Mouse (Mus musculus) adrenal gland, adult 2 months (tissue): ENCODE data around the gene Slc29a1. TPM values are rescaled to one million over a fixed set of nuclear protein-coding genes. Genes with fewer than 3 reads are reported as not detected.
A peak's percentile ranks its signal among the peaks of the same experiment; 100 is the strongest.

Experiments
- DNase-seq: peaks from one replicate; pipeline ENCODE4 v3.0.0; 2021
- polyA plus RNA-seq: library from polyadenylated mRNA; depleted of rRNA; stranded (reverse); fragments of >200 nt; gene quantifications from 2 replicates; pipeline ENCODE4 v1.2.3, GENCODE M21; 2012
- total RNA-seq, 2 experiments: library from RNA; stranded (reverse); gene quantifications; 2 replicates each; pipeline ENCODE4 v1.2.3; 2021

The Slc29a1 gene
- total and polyA plus RNA-seq, 3 experiments: 104 to 410 (median 197) TPM

GRCm38 (mm10) chr17:45612008-45612407, 12.6 kb upstream of the Slc29a1 start:
- no peak for DNase-seq

- DNase-seq: peak; percentile 55
These were observed 10.9 kb upstream of the Slc29a1 start for GRCm38 (mm10) chr17:45610144-45610866.

DNA sequence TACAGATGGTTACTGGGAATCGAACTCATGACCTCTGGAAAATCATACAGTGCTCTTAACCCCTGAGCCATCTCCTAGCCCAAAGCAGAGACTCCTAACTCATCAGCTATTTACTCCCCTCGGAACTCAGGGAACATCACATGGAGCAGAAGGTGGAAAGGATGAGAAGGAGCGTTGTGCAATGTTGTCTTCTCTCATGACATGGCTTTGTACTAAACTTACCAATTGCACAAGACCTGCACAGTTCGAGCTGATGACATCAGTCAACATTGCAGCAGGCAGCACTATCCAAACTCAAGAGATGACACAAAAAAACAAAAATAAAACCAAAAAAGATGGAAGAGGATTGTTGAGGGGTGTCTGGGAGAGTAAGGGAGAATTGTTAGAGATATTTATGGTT, 9.0 kb upstream of the Slc29a1 start:
- no peak for DNase-seq

DNA sequence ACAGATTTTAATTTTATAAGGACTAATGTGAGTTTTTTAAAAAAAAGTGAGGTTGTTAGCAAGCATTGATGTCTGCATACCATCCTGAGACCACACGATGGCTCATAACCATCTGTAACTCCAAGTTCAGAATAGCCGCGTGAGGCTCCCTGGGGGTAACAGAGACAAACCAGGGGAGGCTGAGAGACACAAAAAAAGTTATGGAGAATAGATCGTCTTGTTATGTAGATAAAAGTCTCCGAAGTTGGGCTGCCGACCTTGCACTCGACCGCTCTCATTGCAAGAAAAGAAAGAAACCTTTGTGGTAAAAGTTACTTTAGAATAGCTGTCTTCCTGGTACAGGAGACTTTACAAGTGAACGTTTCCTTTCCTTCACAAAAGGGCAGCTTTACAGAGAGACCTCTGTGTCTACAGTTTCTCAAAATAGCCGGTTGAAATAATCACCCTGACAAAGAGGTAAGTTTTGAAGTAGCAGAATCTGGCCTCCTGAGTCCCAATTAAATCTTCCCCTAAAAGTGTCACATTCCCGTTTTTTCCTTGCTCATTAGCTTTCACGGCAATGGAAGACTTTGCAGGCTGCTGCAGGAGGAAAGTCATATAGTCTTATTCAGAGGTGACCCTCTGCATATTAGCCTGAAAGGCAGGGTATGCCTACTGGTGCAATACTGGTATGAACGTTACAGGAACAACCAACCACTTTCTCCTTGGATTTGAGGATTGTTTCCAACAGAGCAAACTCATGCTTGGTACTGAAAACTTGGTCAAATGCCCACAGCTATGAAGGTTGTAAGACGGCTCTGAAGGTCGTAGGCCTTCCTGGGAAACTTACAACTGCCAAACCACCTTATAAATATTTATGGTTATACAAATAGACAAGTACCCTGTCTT, 7.8 kb upstream of the Slc29a1 start:
- no peak for DNase-seq

- DNase-seq: no peak
These were observed 3.6 kb upstream of the Slc29a1 start for GRCm38 (mm10) chr17:45602984-45603383.

DNA sequence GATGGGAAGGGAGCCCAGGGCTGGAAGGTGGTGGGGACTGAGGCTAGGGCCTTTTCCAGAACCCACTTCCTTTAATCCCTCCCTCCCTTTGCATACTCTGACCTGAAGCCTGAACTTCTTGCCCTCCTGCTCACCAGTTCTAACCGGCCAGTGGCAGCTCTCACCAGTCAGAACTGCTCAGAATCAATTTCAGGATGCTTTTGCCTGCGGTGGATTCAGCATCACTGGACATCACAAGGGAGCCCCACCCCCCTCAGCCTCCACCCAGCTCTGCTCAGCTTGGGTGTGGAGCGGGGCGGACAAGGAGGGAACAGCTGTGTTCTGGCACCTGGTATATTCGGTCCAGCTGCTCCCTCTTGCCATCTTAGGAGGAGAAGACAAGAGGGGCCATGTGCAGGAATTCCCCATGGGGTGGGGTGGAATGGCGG, 2.5 kb upstream of the Slc29a1 start, which contains the start of gene Mymx:
Gene Mymx, minus strand, starts transcription at position 226 of the 428 bp plus-strand sequence.
- DNase-seq: no peak

- no peak for DNase-seq
These were observed 1.9 kb upstream of the Slc29a1 start for GRCm38 (mm10) chr17:45601325-45601724.

GRCm38 (mm10) chr17:45600267-45600666, 861 bp upstream of the Slc29a1 start:
- DNase-seq: no peak

- no peak for DNase-seq
These were observed 515 bp downstream of the Slc29a1 start for GRCm38 (mm10) chr17:45598891-45599290.

DNA sequence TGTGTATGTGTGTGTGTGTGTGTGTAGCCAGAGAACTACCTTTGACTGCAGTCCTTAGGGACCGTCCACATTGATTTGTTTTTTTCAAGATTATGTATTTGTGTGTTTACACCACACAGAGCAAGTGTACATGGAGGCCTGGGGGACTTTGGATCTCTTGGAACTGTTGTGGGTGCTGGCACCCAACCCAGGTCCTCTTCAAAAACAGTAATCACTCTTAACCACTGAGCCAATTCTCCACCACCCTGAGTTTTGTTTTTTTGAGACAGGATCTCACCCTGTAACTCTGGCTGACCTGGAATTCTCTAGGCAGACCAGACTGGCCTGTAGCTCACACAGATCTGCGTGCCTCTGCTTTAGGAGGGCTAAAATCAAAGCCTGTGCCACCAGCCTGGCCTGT, 1.0 kb downstream of the Slc29a1 start:
- DNase-seq: no peak

- peak; percentile 46 for DNase-seq
These were observed 1.6 kb downstream of the Slc29a1 start for GRCm38 (mm10) chr17:45597787-45598186.

DNA sequence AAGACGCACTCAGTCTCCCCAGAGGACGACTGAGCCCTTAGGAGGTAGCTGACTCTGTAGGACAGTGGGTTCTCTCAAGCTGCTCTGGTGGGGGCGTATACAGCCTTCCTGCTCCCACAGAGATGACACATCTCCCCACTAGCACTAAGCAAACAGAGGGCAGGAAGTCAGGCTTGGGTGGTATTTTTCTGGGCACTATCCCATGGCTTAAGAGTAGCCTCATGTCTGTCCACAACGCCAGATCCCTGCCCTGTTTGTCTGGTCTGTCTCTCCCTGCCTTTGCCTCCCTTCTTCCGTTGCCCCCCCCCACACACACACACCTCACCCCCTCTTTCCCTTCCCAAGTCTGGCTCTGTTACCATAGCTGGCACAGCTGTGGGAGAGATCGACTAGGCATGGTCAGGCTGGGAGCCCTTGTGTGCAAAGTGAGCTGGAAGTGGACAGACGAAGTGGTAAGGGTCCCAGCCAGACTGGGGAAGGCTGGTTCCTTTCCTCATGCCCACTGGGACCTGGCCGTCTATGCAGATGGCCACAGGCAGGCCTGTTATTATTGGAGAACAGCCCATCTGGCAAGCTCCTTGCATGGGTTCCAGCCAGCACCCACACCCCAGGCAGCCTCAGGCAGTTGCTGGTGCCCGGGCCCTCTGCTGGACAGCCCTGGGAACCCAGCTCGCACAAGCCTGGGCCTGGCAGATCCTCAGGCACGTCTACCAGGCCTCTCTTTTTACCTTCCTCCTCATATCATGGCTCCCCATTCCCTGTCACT, 2.6 kb downstream of the Slc29a1 start:
- peak; percentile 92 for DNase-seq

GRCm38 (mm10) chr17:45595736-45596390, 3.5 kb downstream of the Slc29a1 start:
- no peak for DNase-seq

GRCm38 (mm10) chr17:45594881-45595735, 4.3 kb downstream of the Slc29a1 start:
- DNase-seq: peak; percentile 91

- no peak for DNase-seq
These were observed 5.2 kb downstream of the Slc29a1 start for GRCm38 (mm10) chr17:45594195-45594594.

GRCm38 (mm10) chr17:45593479-45593878, 5.9 kb downstream of the Slc29a1 start:
- peak; percentile 43 for DNase-seq

DNA sequence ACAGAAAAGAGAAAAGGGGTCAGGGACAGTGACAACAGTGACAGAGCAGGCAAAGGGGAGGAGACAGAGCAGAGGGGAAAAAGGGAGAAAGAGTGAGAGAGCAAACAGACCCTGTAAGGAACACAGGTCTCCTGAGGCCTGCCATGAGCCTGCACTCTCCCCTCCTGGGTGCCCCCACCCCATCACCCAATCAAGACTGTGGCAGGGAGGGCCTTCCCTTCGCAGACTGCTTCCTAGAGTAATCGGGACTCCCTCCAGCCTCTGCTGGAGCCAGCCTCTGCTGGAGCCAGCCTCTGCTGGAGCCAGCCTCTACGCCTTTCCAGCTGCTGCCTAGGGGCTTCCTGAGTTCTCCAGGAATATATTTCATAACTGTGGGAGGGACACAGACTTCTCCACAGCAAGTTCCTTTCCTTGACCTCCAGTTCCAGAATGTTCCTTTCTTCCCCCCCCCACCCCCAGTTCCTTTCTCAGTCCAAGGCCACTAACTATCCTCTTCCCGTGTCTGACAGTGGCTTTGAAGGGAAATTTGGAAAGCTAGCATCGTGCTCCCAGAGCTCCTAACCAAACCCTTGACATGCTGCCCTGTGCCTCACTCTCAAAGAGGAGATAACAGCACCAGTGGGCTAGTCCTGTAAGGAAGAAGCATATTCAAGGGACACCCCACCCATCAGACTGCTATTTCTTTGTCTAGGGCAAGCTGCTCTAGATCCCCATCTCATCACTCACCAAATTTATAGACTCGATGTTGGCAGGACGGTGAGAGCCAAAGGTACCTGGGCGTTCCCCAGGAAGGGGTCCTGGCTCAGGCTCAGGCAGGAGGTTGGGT, 6.6 kb downstream of the Slc29a1 start:
- peak; percentile 76 for DNase-seq

GRCm38 (mm10) chr17:45591701-45592605, 7.5 kb downstream of the Slc29a1 start:
- peak; percentile 65 for DNase-seq

- peak; percentile 15 for DNase-seq
These were observed 9.0 kb downstream of the Slc29a1 start for GRCm38 (mm10) chr17:45590410-45590809.
